Mouse (Mus musculus) brain, adult 10 weeks (tissue): ENCODE results near the gene Gm11042. TPM values are rescaled to one million over a fixed set of nuclear protein-coding genes. Genes with fewer than 3 reads are reported as not detected.

Source experiments
- polyA plus RNA-seq: library from polyadenylated mRNA; stranded (reverse); fragments of 350-450 nt; fragmentation: Illumina TruSeq; extraction: RNeasy Lipid Tissue Mini Kit (QIAGEN cat#74804); gene quantifications from one replicate; pipeline ENCODE4 v1.2.3, GENCODE M21; 2015; ENCODE audit warnings: low read depth, low replicate concordance

The Gm11042 gene
- polyA plus RNA-seq, result not detected

GRCm38 (mm10) chr12:74316344-74316973 is at the start of gene Gm11042:
Gene Gm11042 (minus strand): TSS chr12:74316394.

